Mouse (Mus musculus) fibroblast of lung, adult 2 months (primary cell): Measurements from ENCODE around the gene Zfp473.
"Not testable (repeated sequence)": the region's sequence is repeated elsewhere in the genome, so short reads cannot be mapped to it uniquely, and the experiment has no call there.

Source experiments
- DNase-seq: peaks from one replicate; pipeline ENCODE4 v3.0.0-alpha.2; 2011; ENCODE audit warnings: low read depth

Zfp473 gene

DNA sequence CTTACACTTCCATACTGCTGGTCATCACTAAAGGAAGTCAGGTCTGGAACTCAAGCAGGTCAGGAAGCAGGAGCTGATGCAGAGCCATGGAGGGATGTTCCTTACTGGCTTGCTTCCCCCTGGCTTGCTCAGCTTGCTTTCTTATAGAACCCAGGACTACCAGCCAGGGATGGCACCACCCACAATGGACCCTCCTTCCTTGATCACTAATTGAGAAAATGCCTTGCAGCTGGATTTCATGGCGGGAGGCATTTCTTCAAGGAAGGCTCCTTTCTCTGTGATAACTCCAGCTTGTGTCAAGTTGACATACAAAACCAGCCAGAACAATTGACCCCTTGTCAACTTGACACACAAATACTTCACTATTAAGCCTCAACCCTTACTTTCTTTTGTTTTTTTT, at the start of gene Zfp473:
Zfp473 (minus strand) TSS at position 101 of the 400 bp plus-strand sequence.
- not testable (repeated sequence) for DNase-seq

DNA sequence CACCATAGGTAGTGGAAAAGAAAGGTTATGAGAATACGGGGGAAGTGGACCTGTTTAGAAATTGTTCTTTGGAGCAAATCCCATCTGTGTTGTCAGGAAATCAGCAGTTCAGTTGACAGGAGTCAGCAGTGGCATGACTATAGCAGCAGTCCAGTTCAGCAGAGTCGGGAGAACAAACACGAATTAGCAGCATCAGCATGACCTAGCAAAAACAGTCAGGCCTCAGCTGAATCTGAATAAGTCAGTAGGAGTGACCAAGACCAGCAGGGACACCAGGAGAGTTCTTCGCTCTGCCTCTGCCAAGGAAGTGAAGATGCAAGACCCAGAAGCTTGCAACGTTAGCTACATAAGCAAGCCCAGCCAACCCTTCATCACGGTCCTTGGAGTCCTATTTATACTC, 41.9 kb upstream of the Zfp473 start:
- DNase-seq: no peak

GRCm38 (mm10) chr7:44790066-44790465, 39.2 kb upstream of the Zfp473 start:
- no peak for DNase-seq

GRCm38 (mm10) chr7:44789531-44789930, 38.7 kb upstream of the Zfp473 start:
- DNase-seq: no peak

GRCm38 (mm10) chr7:44780101-44780500, 29.3 kb upstream of the Zfp473 start:
- DNase-seq: no peak

DNA sequence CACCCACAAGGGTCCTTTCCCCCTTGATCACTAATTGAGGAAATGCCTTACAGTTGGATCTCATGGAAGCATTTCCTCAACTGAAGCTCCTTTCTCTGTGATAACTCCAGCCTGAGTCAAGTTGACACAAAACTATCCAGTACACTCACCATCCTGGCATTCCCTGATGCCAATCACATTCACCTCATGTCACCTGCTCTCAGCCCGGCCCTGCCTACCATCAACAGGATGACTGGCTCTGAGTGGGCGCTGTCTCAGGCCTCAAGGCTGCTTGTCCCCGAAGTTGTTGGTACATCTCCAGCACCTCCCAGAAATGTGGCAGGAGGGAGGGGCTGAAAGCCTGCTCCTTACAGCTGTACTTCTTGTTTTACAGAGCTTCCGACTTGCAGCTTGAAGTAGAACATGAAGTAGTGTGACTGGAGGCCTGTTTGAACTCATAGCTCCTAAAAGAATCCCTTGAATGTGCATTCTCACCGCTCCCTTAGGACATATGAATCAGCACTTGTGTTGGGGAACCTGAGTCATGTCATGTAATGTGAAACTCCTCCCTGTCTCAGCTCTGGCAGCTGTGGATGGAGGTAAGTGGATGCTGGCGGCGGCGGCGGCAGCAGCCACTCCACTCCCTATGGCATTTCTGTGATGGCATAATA, 26.1 kb upstream of the Zfp473 start:
- peak; percentile 27 for DNase-seq

DNA sequence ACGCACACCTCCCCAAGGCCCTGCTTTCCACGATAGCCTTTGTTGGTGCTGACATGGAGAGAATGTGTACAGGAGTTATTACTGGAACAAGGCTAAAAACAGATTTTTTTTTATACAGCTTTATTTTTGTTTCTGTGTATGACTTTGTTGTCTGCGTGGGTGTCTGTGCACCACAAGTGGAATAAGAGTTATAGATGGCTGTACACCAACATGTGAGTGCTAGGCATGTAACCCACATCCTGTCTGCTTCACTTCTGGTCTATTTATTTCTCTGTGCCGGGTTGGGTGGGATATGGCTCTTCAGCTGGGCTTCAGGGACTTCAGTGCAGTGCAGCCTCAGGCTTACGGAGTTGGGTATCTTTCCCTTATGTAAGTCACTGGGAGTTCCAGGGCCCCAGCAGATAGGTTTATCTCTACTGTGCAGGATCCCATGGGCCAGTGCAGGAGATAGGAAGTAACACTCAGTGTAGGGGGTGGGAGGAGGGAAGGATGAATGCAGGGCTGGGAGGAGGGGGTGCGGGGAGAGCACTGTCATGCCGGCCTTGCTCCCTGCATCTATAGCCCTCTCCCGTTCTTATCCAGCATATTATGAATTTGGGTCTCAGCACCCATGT, 21.8 kb upstream of the Zfp473 start:
- no peak for DNase-seq

GRCm38 (mm10) chr7:44770046-44770578, 19.3 kb upstream of the Zfp473 start:
- DNase-seq: no peak

DNA sequence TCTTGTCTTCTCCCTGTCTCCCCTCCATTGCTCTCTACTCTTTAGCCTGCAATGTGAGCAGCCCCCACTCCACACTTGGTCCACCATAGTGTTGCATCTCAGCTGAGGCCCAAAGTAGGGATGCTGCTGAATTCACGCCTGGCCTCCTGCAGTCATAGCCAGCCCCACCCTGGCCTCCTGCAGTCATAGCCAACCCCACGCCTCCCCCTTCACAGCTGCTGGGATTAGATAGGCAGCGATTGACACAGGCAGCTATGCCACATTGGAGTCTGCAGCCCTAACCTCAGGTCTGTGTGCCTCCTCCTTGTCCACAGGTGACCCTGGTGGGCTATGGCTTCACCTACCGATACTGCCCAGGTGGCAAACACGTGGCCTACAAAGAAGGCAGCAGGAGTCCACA, 17.3 kb upstream of the Zfp473 start:
- DNase-seq: no peak

DNA sequence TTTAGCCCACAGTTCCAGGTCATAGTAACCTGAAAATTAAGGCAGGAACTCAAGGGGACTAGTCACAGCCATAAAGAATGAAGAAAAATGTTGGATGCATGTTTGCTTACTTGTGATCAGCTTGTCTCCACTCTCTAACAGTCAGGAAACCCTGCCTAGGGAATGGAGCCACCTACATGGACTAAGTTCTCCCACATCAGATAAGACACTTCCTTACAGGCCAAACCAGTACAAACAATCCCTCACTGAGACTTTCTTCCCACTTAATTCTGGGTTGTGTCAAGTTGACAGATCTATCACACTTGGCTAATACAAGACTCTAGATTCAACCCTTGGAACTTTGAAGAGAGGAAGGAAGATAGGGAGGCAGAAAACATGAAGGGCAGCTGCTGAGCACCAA, 9.5 kb upstream of the Zfp473 start:
- no peak for DNase-seq

- DNase-seq: no peak
Measured at GRCm38 (mm10) chr7:44757164-44757563, 6.3 kb upstream of the Zfp473 start.

- peak; percentile 96 for DNase-seq
Measured at GRCm38 (mm10) chr7:44748101-44749044, 2.5 kb downstream of the Zfp473 start, which contains the start of gene Vrk3. TSS of gene Vrk3 (plus strand) at chr7:44748413.

- no peak for DNase-seq
Measured at GRCm38 (mm10) chr7:44747115-44747514, 3.7 kb downstream of the Zfp473 start.

DNA sequence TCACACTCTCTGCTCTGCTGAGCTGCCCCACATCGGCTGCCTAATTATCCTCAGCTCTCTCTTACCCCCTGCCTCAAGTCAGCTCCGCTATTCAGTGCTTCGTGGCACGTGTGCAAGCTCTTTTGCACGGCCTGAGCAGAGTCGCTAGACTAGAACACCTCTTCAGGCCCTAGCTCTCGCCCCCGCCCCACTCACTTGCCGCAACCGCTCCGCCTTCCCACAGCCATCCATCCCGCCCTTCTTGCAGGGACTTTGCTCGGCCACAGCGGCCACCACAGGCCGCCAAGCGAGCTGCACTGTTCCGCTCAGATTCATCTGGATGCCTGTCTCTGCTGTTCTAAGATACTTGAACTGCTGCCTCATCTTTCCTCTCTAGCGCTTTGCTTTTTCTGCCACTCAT, 5.8 kb downstream of the Zfp473 start:
- DNase-seq: peak; percentile 46

- no peak for DNase-seq
Measured at GRCm38 (mm10) chr7:44744270-44744669, 6.6 kb downstream of the Zfp473 start.

DNA sequence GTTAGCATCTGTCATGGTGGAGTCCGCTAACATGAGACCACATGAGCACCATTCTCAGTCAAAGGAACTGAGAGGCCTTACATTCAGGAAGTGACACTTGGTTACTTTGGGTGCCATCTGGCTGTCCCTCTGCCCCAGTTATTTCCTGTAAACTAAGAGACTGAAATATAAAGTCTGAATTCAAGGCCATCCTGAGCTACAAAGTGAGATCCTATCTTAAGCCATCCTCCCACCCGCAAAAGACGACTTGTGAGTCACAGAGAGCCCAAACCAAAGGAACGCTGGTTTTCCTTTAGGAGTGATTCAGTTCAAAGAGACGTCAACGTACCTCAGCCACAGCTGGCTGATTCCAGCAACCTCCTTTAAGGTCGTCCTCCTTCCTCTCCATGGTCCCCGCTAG, 9.5 kb downstream of the Zfp473 start:
- no peak for DNase-seq

DNA sequence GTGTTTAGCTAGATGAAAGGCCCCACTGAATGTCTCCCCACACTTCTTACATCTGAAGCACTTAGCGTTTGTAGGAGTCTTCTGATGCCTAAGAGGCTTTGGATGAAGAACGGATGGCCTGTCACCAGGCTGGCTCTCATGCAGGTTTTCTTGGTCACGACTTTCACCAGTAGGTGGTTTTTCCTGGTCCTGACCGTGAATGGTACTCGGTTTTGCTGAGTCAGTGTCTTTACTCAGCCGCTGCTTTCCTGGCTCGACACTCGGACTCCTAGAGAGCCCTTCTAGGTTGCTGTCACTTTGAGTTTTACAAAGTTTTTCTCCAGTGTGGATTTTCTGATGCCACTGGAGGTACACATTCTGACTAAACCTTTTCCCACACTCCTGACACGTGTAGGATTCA, 17.1 kb downstream of the Zfp473 start:
- no peak for DNase-seq

- no peak for DNase-seq
Measured at GRCm38 (mm10) chr7:44728082-44728975, 22.5 kb downstream of the Zfp473 start.

GRCm38 (mm10) chr7:44727151-44727550, 23.7 kb downstream of the Zfp473 start:
- no peak for DNase-seq

- no peak for DNase-seq
Measured at GRCm38 (mm10) chr7:44726343-44726742, 24.5 kb downstream of the Zfp473 start.

- no peak for DNase-seq
Measured at GRCm38 (mm10) chr7:44724316-44724715, 26.5 kb downstream of the Zfp473 start.
